Mouse (Mus musculus): Measurements from ENCODE around the gene Rxfp2.

DNA sequence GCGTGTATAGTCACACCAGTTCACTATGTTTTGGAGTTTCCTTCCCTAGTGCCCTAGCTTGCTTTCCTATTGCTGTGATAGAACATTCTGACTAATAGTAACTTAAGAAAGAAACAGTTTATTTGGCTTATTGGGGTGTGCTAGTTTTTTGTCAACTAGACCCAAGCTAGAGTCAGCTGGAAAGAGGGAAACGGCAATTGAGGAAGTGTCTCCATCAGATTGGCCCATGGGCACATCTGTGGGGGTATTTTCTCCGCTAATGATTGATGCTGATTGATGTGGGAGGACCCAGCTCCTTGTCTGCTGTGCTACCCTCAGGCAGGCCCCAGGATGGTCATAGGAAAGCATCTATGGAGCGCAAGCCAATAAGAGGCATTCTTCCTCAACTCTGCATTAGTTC is 103.6 kb downstream of the Rxfp2 start:
- no peak for TF ChIP-seq CTCF (IDR thresholded peaks at IDR 0.05; ENCODE audit: control insufficient read depth, insufficient read depth, insufficient read length)
- no peak for TF ChIP-seq USF1 (IDR thresholded peaks at IDR 0.05; ENCODE audit: low read depth)
- TF ChIP-seq MAX (IDR thresholded peaks at IDR 0.05), result no peak
- TF ChIP-seq MYOD1 (IDR thresholded peaks at IDR 0.05; ENCODE audit: control insufficient read depth, insufficient read length, low read depth), result no peak

Measured in C2C12 (cell line).